Mouse (Mus musculus) C2C12 (cell line): ENCODE data around the gene Stk11. TPM values are rescaled to one million over a fixed set of nuclear protein-coding genes. Genes with fewer than 3 reads are reported as not detected.
A peak's percentile ranks its signal among the peaks of the same experiment; 100 is the strongest.

ENCODE experiments used
- H3K27me3 ChIP-seq: one replicate; pipeline ENCODE4 v1.6.1; 2011; ENCODE audit not compliant: control insufficient read depth, insufficient read depth, insufficient read length
- H3K36me3 ChIP-seq: one replicate; pipeline ENCODE4 v1.6.1; 2011; ENCODE audit not compliant: control insufficient read depth, insufficient read depth
- H3K4me3 ChIP-seq: one replicate; pipeline ENCODE4 v1.5.1; 2011; ENCODE audit warnings: mild to moderate bottlenecking, control low read depth; ENCODE audit not compliant: poor library complexity, insufficient read depth, severe bottlenecking
- H3K79me2 ChIP-seq: one replicate; pipeline ENCODE4 v1.6.1; 2011; ENCODE audit not compliant: control insufficient read depth, insufficient read depth
- H3K79me3 ChIP-seq: one replicate; pipeline ENCODE4 v1.6.1; 2011; ENCODE audit warnings: low read depth, control low read depth
- H3ac ChIP-seq: one replicate; pipeline ENCODE3; 2011; ENCODE audit warnings: low read depth; ENCODE audit not compliant: control insufficient read depth, insufficient read length
- CEBPB ChIP-seq: IDR thresholded peaks from one replicate; pipeline ENCODE4 v1.6.1; 2011; ENCODE audit warnings: low read depth, mild to moderate bottlenecking, control low read depth, moderate library complexity
- CTCF ChIP-seq: IDR thresholded peaks from one replicate; pipeline ENCODE4 v1.5.1; 2011; ENCODE audit not compliant: control insufficient read depth, insufficient read depth, insufficient read length
- FOSL1 ChIP-seq: IDR thresholded peaks from one replicate; pipeline ENCODE4 v1.8.0; 2011; ENCODE audit warnings: mild to moderate bottlenecking, low read length; ENCODE audit not compliant: poor library complexity, insufficient read depth, severe bottlenecking
- MAX ChIP-seq: IDR thresholded peaks from one replicate; pipeline ENCODE4 v1.6.1; 2011; ENCODE audit warnings: mild to moderate bottlenecking, control low read depth
- MYOD1 ChIP-seq: IDR thresholded peaks from one replicate; pipeline ENCODE4 v1.6.1; 2011; ENCODE audit warnings: low read depth; ENCODE audit not compliant: control insufficient read depth, insufficient read length
- MYOG ChIP-seq: IDR thresholded peaks from one replicate; pipeline ENCODE4 v1.6.1; 2011; ENCODE audit not compliant: control insufficient read depth, insufficient read length; ENCODE audit errors: extremely low read depth
- USF1 ChIP-seq: IDR thresholded peaks from one replicate; pipeline ENCODE4 v1.6.1; 2011; ENCODE audit warnings: low read depth, mild to moderate bottlenecking, control low read depth, moderate library complexity
- polyA plus RNA-seq: library from polyadenylated mRNA; unstranded; fragments of >200 nt; fragmentation: generic; extraction: Trizol; gene quantifications from one replicate; pipeline ENCODE4 v1.2.1, GENCODE M21; 2012; ENCODE audit warnings: missing spikeins

Stk11 gene
- polyA plus RNA-seq, 1 experiment: 106 TPM

- Histone ChIP-seq H3K79me3 (peaks cover 92% of the 10 kb centered on the region), H3K27me3 (no peaks in the 10 kb centered on the region), H3ac (no peak overlapping the region), H3K36me3 (peaks cover 33% of the 10 kb centered on the region), H3K4me3 (no peak overlapping the region), H3K79me2 (peaks cover 100% of the 10 kb centered on the region)
- TF ChIP-seq USF1 (no peak), CTCF (no peak), MYOG (no peak), MAX (no peak), FOSL1 (no peak), CEBPB (no peak), MYOD1 (no peak)
These were observed 18.3 kb upstream of the Stk11 start for GRCm38 (mm10) chr10:80097275-80097674.

GRCm38 (mm10) chr10:80098630-80099029, 17.0 kb upstream of the Stk11 start:
- Histone ChIP-seq H3K79me3 (peaks cover 93% of the 10 kb centered on the region), H3K36me3 (peaks cover 33% of the 10 kb centered on the region), H3K79me2 (peaks cover 100% of the 10 kb centered on the region), H3K27me3 (no peaks in the 10 kb centered on the region), H3ac (no peak overlapping the region), H3K4me3 (no peak overlapping the region)
- TF ChIP-seq CEBPB (no peak), MAX (no peak)

- peak overlapping the region; percentile 92 for H3K4me3 ChIP-seq
- H3K79me3 ChIP-seq: peaks cover 74% of the 10 kb centered on the region
- H3K36me3 ChIP-seq: peaks cover 15% of the 10 kb centered on the region
- no peaks in the 10 kb centered on the region for H3K27me3 ChIP-seq
- H3ac ChIP-seq: peak overlapping the region; percentile 25
- TF ChIP-seq MYOG (no peak), FOSL1 (no peak), CEBPB (no peak), MAX (no peak), MYOD1 (no peak), CTCF (no peak), USF1 (no peak)
- H3K79me2 ChIP-seq: peaks cover 81% of the 10 kb centered on the region
These were observed 14.6 kb upstream of the Stk11 start for GRCm38 (mm10) chr10:80100982-80101381.

- H3K79me2 ChIP-seq: peaks cover 68% of the 10 kb centered on the region
- TF ChIP-seq CEBPB (no peak), MYOG (no peak), CTCF (no peak), USF1 (no peak), FOSL1 (no peak)
These were observed 13.2 kb upstream of the Stk11 start for GRCm38 (mm10) chr10:80102216-80102915.

GRCm38 (mm10) chr10:80103032-80103431, 12.6 kb upstream of the Stk11 start:
- peak overlapping the region; percentile 35 for H3K4me3 ChIP-seq

More at GRCm38 (mm10) chr10:80102216-80102915, 13.2 kb upstream of the Stk11 start:
- Histone ChIP-seq H3K4me3 (peak overlapping the region; percentile 92), H3K79me3 (peaks cover 60% of the 10 kb centered on the region), H3K27me3 (no peaks in the 10 kb centered on the region), H3K36me3 (peaks cover 7% of the 10 kb centered on the region), H3ac (peak overlapping the region; percentile 99)

GRCm38 (mm10) chr10:80104181-80104580, 11.4 kb upstream of the Stk11 start:
- TF ChIP-seq MYOG (no peak), FOSL1 (peak; percentile 13)
- Histone ChIP-seq H3K4me3 (peak overlapping the region; percentile 35), H3K27me3 (no peaks in the 10 kb centered on the region), H3K36me3 (peaks cover 7% of the 10 kb centered on the region), H3K79me3 (peaks cover 42% of the 10 kb centered on the region), H3ac (peak overlapping the region; percentile 9), H3K79me2 (peaks cover 49% of the 10 kb centered on the region)

More at GRCm38 (mm10) chr10:80103032-80103431, 12.6 kb upstream of the Stk11 start:
- Histone ChIP-seq H3K79me2 (peaks cover 61% of the 10 kb centered on the region), H3K79me3 (peaks cover 54% of the 10 kb centered on the region), H3K36me3 (peaks cover 7% of the 10 kb centered on the region), H3ac (no peak overlapping the region), H3K27me3 (no peaks in the 10 kb centered on the region)
- TF ChIP-seq CEBPB (no peak), FOSL1 (no peak)
